Comparison of ENCODE assay signal across 9 mouse cellular contexts in the genomic region with DNA sequence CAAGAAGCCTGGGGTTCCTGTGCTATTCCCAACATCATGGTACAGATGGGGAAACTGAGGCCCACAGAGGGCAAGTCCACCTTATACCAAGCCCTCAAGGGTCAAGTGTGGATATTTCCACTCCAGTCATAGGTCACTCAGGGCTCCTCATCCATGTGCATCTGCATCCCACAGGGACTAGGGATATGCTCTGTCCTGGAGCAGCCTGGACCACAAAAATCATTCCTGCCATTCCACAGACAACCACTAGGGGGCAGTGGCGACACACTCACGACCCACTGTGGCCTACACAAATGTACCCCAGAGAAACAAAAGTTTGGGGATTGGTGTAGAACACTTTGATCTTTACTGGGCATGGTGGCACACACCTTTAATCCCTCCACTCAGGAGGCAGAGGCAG. TPM values are rescaled to one million over a fixed set of nuclear protein-coding genes. Genes with fewer than 3 reads are reported as not detected.
DNase-seq lines count a peak whose midpoint lies in the region; ATAC-seq and TF ChIP-seq lines count a peak whose summit lies in the region.
"Had no signal": no experiment of that assay in that cellular context is flagged by ENCODE, and none has a peak within 500 bp of the region (broad histone marks: within the 10 kb centered on the region; RNA-seq: fewer than 3 reads in every experiment).

No protein-coding gene starts in this region.

- no peak overlapping the region for H3K4me3 ChIP-seq in ES-Bruce4 (ENCODE audit: low read depth, low read length)
- H3K4me3 ChIP-seq in neural tube, embryonic 11.5 days (ENCODE audit: low read depth, low read length): no peak overlapping the region
- H3K4me3 ChIP-seq: megakaryocyte, embryonic 14.5 days had no signal

- no peak overlapping the region for H3K27ac ChIP-seq in ES-Bruce4 (ENCODE audit: insufficient read depth, low read length)
- no peak overlapping the region for H3K27ac ChIP-seq in neural tube, embryonic 11.5 days (ENCODE audit: low read depth, low read length)

- no peak for TF ChIP-seq POLR2A in ES-Bruce4 (IDR thresholded peaks at IDR 0.05; ENCODE audit: insufficient read depth, low read length)

- H3K4me1 ChIP-seq in ES-Bruce4 (ENCODE audit: control insufficient read depth, insufficient read depth, low read length): peaks cover 2% of the 10 kb centered on the region
- H3K4me1 ChIP-seq in neural tube, embryonic 11.5 days (ENCODE audit: control insufficient read depth, insufficient read depth, low read length): peaks cover under 1% of the 10 kb centered on the region; the same call in 1 of the 2 replicates

- no peak for TF ChIP-seq EP300 in ES-Bruce4 (IDR thresholded peaks at IDR 0.05; ENCODE audit: insufficient read depth, low read depth, low read length)

- H3K36me3 ChIP-seq in ES-Bruce4 (ENCODE audit: control insufficient read depth, insufficient read depth, low read length, poor library complexity, severe bottlenecking): no peaks in the 10 kb centered on the region
- no peaks in the 10 kb centered on the region for H3K36me3 ChIP-seq in neural tube, embryonic 11.5 days (ENCODE audit: control insufficient read depth, insufficient read depth, low read length)

- DNase-seq in kidney, adult 18-20 months: peak; percentile 64
- no peak for DNase-seq in kidney, adult 11 months
- DNase-seq in brain, adult 2 months (ENCODE audit: low read depth, low spot score): peak; percentile 66
- peak; percentile 58 to 70 for DNase-seq in left cerebral cortex, postnatal 14 days (ENCODE audit: low spot score in 2 of 2)
- DNase-seq in neural tube, embryonic 11.5 days (ENCODE audit: low spot score): peak; percentile 71
- peak; percentile 29 for DNase-seq in yolk sac, embryonic 10.5 days (ENCODE audit: low spot score)

- 4% methylated on average over 2 of the region's 2 CpGs for WGBS in neural tube, embryonic 11.5 days

- intact Hi-C loops in left cerebral cortex, postnatal 14 days (cut with DNase I): loop anchor here (5.0 kb wide), 1 partner anchor 223 kb away; no protein-coding TSS in a partner anchor

- peak; percentile 62; the same call in 1 of the 2 replicates for ATAC-seq in frontal cortex, adult (ENCODE audit: low TSS enrichment)
- ATAC-seq in neural tube, embryonic 11.5 days (ENCODE audit: insufficient read depth, low FRiP score, low TSS enrichment): no peak

- TF ChIP-seq CTCF in ES-Bruce4 (IDR thresholded peaks at IDR 0.05; ENCODE audit: low read depth, low read length): peak; percentile 99

- H3K4me2 ChIP-seq in neural tube, embryonic 11.5 days (ENCODE audit: low read depth): no peak overlapping the region

- no peak overlapping the region for H3K9ac ChIP-seq in ES-Bruce4 (ENCODE audit: low read depth, poor library complexity, severe bottlenecking)
- no peak overlapping the region for H3K9ac ChIP-seq in neural tube, embryonic 11.5 days (ENCODE audit: low read length)

- H3K27me3 ChIP-seq in ES-Bruce4 (ENCODE audit: control insufficient read depth, insufficient read depth, low read length, poor library complexity, severe bottlenecking): no peaks in the 10 kb centered on the region
- H3K27me3 ChIP-seq in neural tube, embryonic 11.5 days (ENCODE audit: control insufficient read depth, insufficient read depth, low read length): no peaks in the 10 kb centered on the region

- no peaks in the 10 kb centered on the region for H3K9me3 ChIP-seq in ES-Bruce4 (replicated peaks; ENCODE audit: control insufficient read depth, insufficient read depth, low read length, poor library complexity, severe bottlenecking)
- H3K9me3 ChIP-seq in neural tube, embryonic 11.5 days (ENCODE audit: control insufficient read depth, low read length): no peaks in the 10 kb centered on the region

RNA-seq across cellular contexts. Expression of gene Myl2, which starts 13.4 kb away (rescaled TPM):
- polyA plus RNA-seq in ES-Bruce4 (2011; ENCODE audit: insufficient read depth, insufficient read length, low read depth, missing spikeins): not detected in 2 replicates
- total RNA-seq in left cerebral cortex, postnatal 14 days (2021): 1 to 10 TPM; 1.3 to 2.0 TPM
- 9.2 and 13.7 TPM in 2 replicates for polyA plus RNA-seq in neural tube, embryonic 11.5 days (2014; fragmentation: Nextera tagmentation; extraction: Ambion mirVana)

RNA-seq across cellular contexts. Expression of gene Ccdc63, which starts 26.4 kb away (rescaled TPM):
- 2.4 and 3.0 TPM in 2 replicates for polyA plus RNA-seq in ES-Bruce4 (2011; ENCODE audit: insufficient read depth, insufficient read length, low read depth, missing spikeins)
- under 1 TPM in 1 of 2 experiments, not detected in 1; 0.24 TPM for total RNA-seq in left cerebral cortex, postnatal 14 days (2021)
- polyA plus RNA-seq in neural tube, embryonic 11.5 days (2014; fragmentation: Nextera tagmentation; extraction: Ambion mirVana): not detected in 2 replicates

RNA-seq across cellular contexts. Expression of gene Ppp1cc, which starts 43.9 kb away (rescaled TPM):
- polyA plus RNA-seq in ES-Bruce4 (2011; ENCODE audit: insufficient read depth, insufficient read length, low read depth, missing spikeins): 437 and 458 TPM in 2 replicates
- 100 to 1,000 TPM; 161 to 170 TPM for total RNA-seq in left cerebral cortex, postnatal 14 days (2021)
- 325 and 339 TPM in 2 replicates for polyA plus RNA-seq in neural tube, embryonic 11.5 days (2014; fragmentation: Nextera tagmentation; extraction: Ambion mirVana)

Comparison
In these comparisons a context has a peak if more than half of its experiments do, and no peak if none do; other contexts are left out.
1. RNA of gene Myl2, which starts 13.4 kb away (polyA plus RNA-seq): 9.2 to 13.7 TPM in neural tube, embryonic 11.5 days; not detected in ES-Bruce4; every median in the first group is over 10 times any median in the second.